8 mouse cellular contexts compared by ENCODE assay signal in genomic region chr10:110931161-110931912, GRCm38 (mm10). TPM values are rescaled to one million over a fixed set of nuclear protein-coding genes. Genes with fewer than 3 reads are reported as not detected.
A peak's percentile ranks its signal among the peaks of the same experiment; 100 is the strongest.
DNase-seq lines count a peak whose midpoint lies in the region; ATAC-seq lines count a peak whose summit lies in the region.

No protein-coding gene starts in this region.

- peaks cover 11% of the 10 kb centered on the region; the same call in 1 of the 2 replicates for H3K36me3 ChIP-seq in heart, embryonic 15.5 days
- H3K36me3 ChIP-seq in hindbrain, embryonic 10.5 days: peaks cover 13% of the 10 kb centered on the region
- no peaks in the 10 kb centered on the region for H3K36me3 ChIP-seq in midbrain, embryonic 14.5 days (ENCODE audit: control insufficient read depth, insufficient read depth, low read length)

- 60% methylated on average over 13 of the region's 13 CpGs for WGBS in heart, embryonic 15.5 days
- 50% methylated on average over 13 of the region's 13 CpGs for WGBS in hindbrain, embryonic 10.5 days
- 48% methylated on average over 13 of the region's 13 CpGs for WGBS in midbrain, embryonic 14.5 days

- H3K4me3 ChIP-seq in heart, embryonic 15.5 days: 0 out of 2 replicates have a peak overlapping the region, but pooled peaks have one; percentile 16
- H3K4me3 ChIP-seq in hindbrain, embryonic 10.5 days: peak overlapping the region; percentile 37
- no peak overlapping the region for H3K4me3 ChIP-seq in midbrain, embryonic 14.5 days (replicated peaks; ENCODE audit: low read depth, low read length)

- peak overlapping the region; percentile 56 for H3K27ac ChIP-seq in heart, embryonic 15.5 days
- peak overlapping the region; percentile 82 for H3K27ac ChIP-seq in hindbrain, embryonic 10.5 days
- peak overlapping the region; percentile 60 for H3K27ac ChIP-seq in midbrain, embryonic 14.5 days (replicated peaks; ENCODE audit: low read depth, low read length)

- H3K4me1 ChIP-seq in heart, embryonic 15.5 days (replicated peaks): peaks cover 68% of the 10 kb centered on the region
- H3K4me1 ChIP-seq in hindbrain, embryonic 10.5 days (replicated peaks): peaks cover 43% of the 10 kb centered on the region
- H3K4me1 ChIP-seq in midbrain, embryonic 14.5 days (ENCODE audit: control insufficient read depth, insufficient read depth, low read length): peaks cover 18% of the 10 kb centered on the region

- no peak overlapping the region for H3K9ac ChIP-seq in heart, embryonic 15.5 days
- peak overlapping the region; percentile 14 for H3K9ac ChIP-seq in midbrain, embryonic 14.5 days (replicated peaks; ENCODE audit: low read length)

- no peak for DNase-seq in heart, postnatal 25 days (ENCODE audit: low spot score)
- DNase-seq in ZHBTc4 (ENCODE audit: low read depth, low spot score): peak; percentile 83
- DNase-seq in hindbrain, embryonic 10.5 days (ENCODE audit: low spot score): peak; percentile 32
- DNase-seq in midbrain, embryonic 14.5 days: peak; percentile 48
- DNase-seq in adrenal gland, postnatal 36 days: no peak
- no peak for DNase-seq in right cerebral cortex, postnatal 4 days
- DNase-seq in adrenal gland, adult 2 months: no peak

- no peaks in the 10 kb centered on the region for H3K9me3 ChIP-seq in heart, embryonic 15.5 days (replicated peaks)
- H3K9me3 ChIP-seq in hindbrain, embryonic 10.5 days: no peaks in the 10 kb centered on the region
- H3K9me3 ChIP-seq in midbrain, embryonic 14.5 days (ENCODE audit: control insufficient read depth, low read length): no peaks in the 10 kb centered on the region

- H3K4me2 ChIP-seq in heart, embryonic 15.5 days: peak overlapping the region; percentile 34
- peak overlapping the region; percentile 35 for H3K4me2 ChIP-seq in midbrain, embryonic 14.5 days (ENCODE audit: low read length)

- ATAC-seq in heart, embryonic 15.5 days (replicated peaks; ENCODE audit: insufficient number of reproducible peaks, insufficient read depth, low FRiP score, low read depth): no peak
- 0 out of 2 replicates have a peak, but pooled peaks have one; percentile 21 for ATAC-seq in midbrain, embryonic 14.5 days (ENCODE audit: low FRiP score, low TSS enrichment)

- H3K27me3 ChIP-seq in heart, embryonic 15.5 days: no peaks in the 10 kb centered on the region
- H3K27me3 ChIP-seq in hindbrain, embryonic 10.5 days (ENCODE audit: insufficient read depth, poor library complexity, severe bottlenecking): no peaks in the 10 kb centered on the region
- no peaks in the 10 kb centered on the region for H3K27me3 ChIP-seq in midbrain, embryonic 14.5 days (ENCODE audit: control insufficient read depth, insufficient read depth, low read length)

- intact Hi-C loops in heart, postnatal 25 days (cut with DNase I): no loop called here

RNA-seq across cellular contexts. Expression of gene Csrp2, which starts 11.7 kb away (rescaled TPM):
- polyA plus RNA-seq in heart, embryonic 15.5 days (2015; fragmentation: Nextera tagmentation; extraction: Ambion mirVana): 386 and 434 TPM in 2 replicates
- 10 to 100 TPM; 54.6 to 60.7 TPM for total RNA-seq in heart, postnatal 25 days (2021)
- polyA plus RNA-seq in hindbrain, embryonic 10.5 days (2016; fragmentation: Nextera tagmentation; extraction: Ambion mirVana): 185 and 198 TPM in 2 replicates
- polyA plus RNA-seq in midbrain, embryonic 14.5 days (2014; fragmentation: Nextera tagmentation; extraction: Ambion mirVana): 88.3 and 92.4 TPM in 2 replicates
- total RNA-seq in adrenal gland, postnatal 36 days (2021): 100 to 1,000 TPM; 188 to 212 TPM
- total RNA-seq in adrenal gland, adult 2 months (2021): 100 to 1,000 TPM; 135 to 193 TPM
- polyA plus RNA-seq in adrenal gland, adult 2 months (2012; rRNA removed): 32.4 and 37.8 TPM in 2 replicates

Comparison
In these comparisons a context has a peak if more than half of its experiments do, and no peak if none do; other contexts are left out.
1. DNase-seq: peak in ZHBTc4 (single experiment), hindbrain, embryonic 10.5 days (single experiment) and midbrain, embryonic 14.5 days (single experiment); none in heart, postnatal 25 days (single experiment), adrenal gland, postnatal 36 days (0 of 2), right cerebral cortex, postnatal 4 days (single experiment) and adrenal gland, adult 2 months (single experiment).
2. Peak in every context shown above with its lines, with median percentiles within 50 percentile points of each other: H3K27ac ChIP-seq.